Mouse (Mus musculus) heart, embryonic 12.5 days (tissue): Measurements from ENCODE around the gene Slc7a8. TPM values are rescaled to one million over a fixed set of nuclear protein-coding genes. Genes with fewer than 3 reads are reported as not detected.

Experiments used
- ATAC-seq: fragments of 200-750 bp; cut with Nextera tagmentation; 2 replicates; pipeline ENCODE4 v1.8.0; 2017; ENCODE audit warnings: moderate TSS enrichment, moderate library complexity; ENCODE audit not compliant: insufficient number of reproducible peaks, low FRiP score
- H3K27ac ChIP-seq: fragments of 300-500 bp; sonication (generic); 2 replicates; pipeline ENCODE4 v1.5.1; 2016; ENCODE audit warnings: mild to moderate bottlenecking, moderate library complexity; ENCODE audit not compliant: poor library complexity, severe bottlenecking
- H3K27me3 ChIP-seq: fragments of 300-500 bp; sonication (generic); replicated peaks from 2 replicates; pipeline ENCODE4 v1.6.1; 2016; ENCODE audit warnings: mild to moderate bottlenecking, moderate library complexity
- H3K36me3 ChIP-seq: fragments of 300-500 bp; sonication (generic); 2 replicates; pipeline ENCODE4 v1.6.1; 2016; ENCODE audit warnings: mild to moderate bottlenecking, moderate library complexity
- H3K4me1 ChIP-seq: fragments of 300-500 bp; sonication (generic); replicated peaks from 2 replicates; pipeline ENCODE4 v1.6.1; 2016; ENCODE audit warnings: mild to moderate bottlenecking
- H3K4me2 ChIP-seq: fragments of 300-500 bp; sonication (generic); 2 replicates; pipeline ENCODE4 v1.6.1; 2016; ENCODE audit warnings: mild to moderate bottlenecking, moderate library complexity
- H3K4me3 ChIP-seq: fragments of 300-500 bp; sonication (generic); 2 replicates; pipeline ENCODE4 v1.5.1; 2016; ENCODE audit warnings: mild to moderate bottlenecking
- H3K9ac ChIP-seq: fragments of 300-500 bp; sonication (generic); 2 replicates; pipeline ENCODE4 v1.6.1; 2016; ENCODE audit warnings: mild to moderate bottlenecking, moderate library complexity
- H3K9me3 ChIP-seq: fragments of 300-500 bp; sonication (generic); replicated peaks from 2 replicates; pipeline ENCODE4 v1.6.1; 2016; ENCODE audit warnings: mild to moderate bottlenecking, moderate library complexity
- WGBS: fragments of 180-500 bp; shearing (Covaris S2); methylation state at CpG from one replicate; pipeline ENCODE4 v1.1.7; 2016; 5-methylcytosine and 5-hydroxymethylcytosine counted together
- polyA plus RNA-seq: library from polyadenylated mRNA; unstranded; fragments of >200 nt; fragmentation: Nextera tagmentation; extraction: Ambion mirVana; gene quantifications from 2 replicates; pipeline ENCODE4 v1.2.1, GENCODE M21; 2016

Slc7a8 gene
- polyA plus RNA-seq, 1 experiment from 2014 or later, result 4.4 TPM

GRCm38 (mm10) chr14:54753986-54754601 lies 27.7 kb downstream of the Slc7a8 start:
- H3K27me3 ChIP-seq, result no peaks in the 10 kb centered on the region
- H3K4me2 ChIP-seq, result no peak overlapping the region
- no peak for ATAC-seq

GRCm38 (mm10) chr14:54752938-54753337 lies 28.8 kb downstream of the Slc7a8 start:
- H3K4me3 ChIP-seq, result no peak overlapping the region
- ATAC-seq, result no peak
- H3K9me3 ChIP-seq, result no peaks in the 10 kb centered on the region
- WGBS, result 73% methylated on average over 6 of the region's 6 CpGs
- H3K4me2 ChIP-seq, result no peak overlapping the region
- H3K27me3 ChIP-seq, result no peaks in the 10 kb centered on the region
- no peak overlapping the region for H3K9ac ChIP-seq
- peaks cover 6% of the 10 kb centered on the region; the same call in 1 of the 2 replicates for H3K4me1 ChIP-seq
- no peak overlapping the region for H3K27ac ChIP-seq
- H3K36me3 ChIP-seq, result no peaks in the 10 kb centered on the region

More at GRCm38 (mm10) chr14:54753986-54754601, 27.7 kb downstream of the Slc7a8 start:
- Histone ChIP-seq H3K9ac (no peak overlapping the region), H3K4me1 (no peaks in the 10 kb centered on the region), H3K27ac (no peak overlapping the region), H3K9me3 (no peaks in the 10 kb centered on the region), H3K36me3 (no peaks in the 10 kb centered on the region), H3K4me3 (no peak overlapping the region)
- WGBS, result 78% methylated on average over 14 of the region's 14 CpGs

- no peak overlapping the region for H3K9ac ChIP-seq
- ATAC-seq, result no peak
Observed at GRCm38 (mm10) chr14:54751768-54752167, 30.0 kb downstream of the Slc7a8 start.

GRCm38 (mm10) chr14:54749238-54749637 lies 32.5 kb downstream of the Slc7a8 start:
- no peaks in the 10 kb centered on the region for H3K9me3 ChIP-seq
- no peaks in the 10 kb centered on the region for H3K27me3 ChIP-seq
- H3K36me3 ChIP-seq, result no peaks in the 10 kb centered on the region
- H3K4me1 ChIP-seq, result peaks cover 21% of the 10 kb centered on the region
- 68% methylated on average over 4 of the region's 4 CpGs for WGBS
- H3K27ac ChIP-seq, result no peak overlapping the region
- no peak for ATAC-seq
- H3K9ac ChIP-seq, result no peak overlapping the region
- H3K4me3 ChIP-seq, result no peak overlapping the region
- no peak overlapping the region for H3K4me2 ChIP-seq

More at GRCm38 (mm10) chr14:54751768-54752167, 30.0 kb downstream of the Slc7a8 start:
- no peak overlapping the region for H3K4me3 ChIP-seq
- no peaks in the 10 kb centered on the region for H3K27me3 ChIP-seq
- no peaks in the 10 kb centered on the region for H3K36me3 ChIP-seq
- WGBS, result 70% methylated on average over 1 of the region's 1 CpGs
- no peaks in the 10 kb centered on the region for H3K9me3 ChIP-seq
- no peak overlapping the region for H3K4me2 ChIP-seq
- peaks cover 6% of the 10 kb centered on the region; the same call in 1 of the 2 replicates for H3K4me1 ChIP-seq
- H3K27ac ChIP-seq, result no peak overlapping the region

GRCm38 (mm10) chr14:54747942-54748917 lies 33.5 kb downstream of the Slc7a8 start:
- no peak overlapping the region for H3K4me3 ChIP-seq
- no peaks in the 10 kb centered on the region for H3K27me3 ChIP-seq
- no peaks in the 10 kb centered on the region for H3K36me3 ChIP-seq
- H3K4me2 ChIP-seq, result no peak overlapping the region
- 69% methylated on average over 16 of the region's 16 CpGs for WGBS
- ATAC-seq, result 0 out of 2 replicates have a peak, but pooled peaks have one; percentile 51
- H3K27ac ChIP-seq, result no peak overlapping the region
- no peak overlapping the region for H3K9ac ChIP-seq
- peaks cover 23% of the 10 kb centered on the region for H3K4me1 ChIP-seq
- H3K9me3 ChIP-seq, result no peaks in the 10 kb centered on the region

- Histone ChIP-seq H3K27ac (no peak overlapping the region), H3K9ac (no peak overlapping the region), H3K9me3 (no peaks in the 10 kb centered on the region), H3K36me3 (no peaks in the 10 kb centered on the region), H3K4me3 (no peak overlapping the region), H3K27me3 (no peaks in the 10 kb centered on the region), H3K4me1 (peaks cover 36% of the 10 kb centered on the region), H3K4me2 (no peak overlapping the region)
- WGBS, result 37% methylated on average over 9 of the region's 9 CpGs
- ATAC-seq, result no peak
Observed at GRCm38 (mm10) chr14:54746038-54746437, 35.7 kb downstream of the Slc7a8 start.

- Histone ChIP-seq H3K9me3 (no peaks in the 10 kb centered on the region), H3K4me1 (peaks cover 36% of the 10 kb centered on the region), H3K4me3 (no peak overlapping the region), H3K27me3 (no peaks in the 10 kb centered on the region), H3K4me2 (no peak overlapping the region), H3K27ac (no peak overlapping the region), H3K9ac (no peak overlapping the region), H3K36me3 (no peaks in the 10 kb centered on the region)
- ATAC-seq, result no peak
- 46% methylated on average over 8 of the region's 8 CpGs for WGBS
Observed at GRCm38 (mm10) chr14:54744473-54744872, 37.3 kb downstream of the Slc7a8 start.

GRCm38 (mm10) chr14:54742375-54742774 lies 39.4 kb downstream of the Slc7a8 start:
- no peak for ATAC-seq
- Histone ChIP-seq H3K4me1 (peaks cover 32% of the 10 kb centered on the region), H3K36me3 (no peaks in the 10 kb centered on the region), H3K4me3 (no peak overlapping the region), H3K27ac (no peak overlapping the region), H3K9ac (no peak overlapping the region), H3K27me3 (no peaks in the 10 kb centered on the region), H3K4me2 (no peak overlapping the region), H3K9me3 (no peaks in the 10 kb centered on the region)
- 66% methylated on average over 2 of the region's 2 CpGs for WGBS

- WGBS, result 86% methylated on average over 6 of the region's 6 CpGs
Observed at GRCm38 (mm10) chr14:54741721-54742120, 40.0 kb downstream of the Slc7a8 start.

GRCm38 (mm10) chr14:54737634-54738033 lies 44.1 kb downstream of the Slc7a8 start:
- H3K4me1 ChIP-seq, result peaks cover 34% of the 10 kb centered on the region
- no peak overlapping the region for H3K27ac ChIP-seq
- 80% methylated on average over 10 of the region's 10 CpGs for WGBS
- no peaks in the 10 kb centered on the region for H3K27me3 ChIP-seq
- H3K9ac ChIP-seq, result no peak overlapping the region
- no peak overlapping the region for H3K4me2 ChIP-seq
- no peaks in the 10 kb centered on the region for H3K9me3 ChIP-seq
- H3K36me3 ChIP-seq, result no peaks in the 10 kb centered on the region
- no peak for ATAC-seq
- H3K4me3 ChIP-seq, result no peak overlapping the region

More at GRCm38 (mm10) chr14:54741721-54742120, 40.0 kb downstream of the Slc7a8 start:
- no peak for ATAC-seq
- H3K4me3 ChIP-seq, result no peak overlapping the region
- H3K36me3 ChIP-seq, result no peaks in the 10 kb centered on the region
- no peak overlapping the region for H3K4me2 ChIP-seq
- no peak overlapping the region for H3K9ac ChIP-seq
- no peaks in the 10 kb centered on the region for H3K27me3 ChIP-seq
- H3K9me3 ChIP-seq, result no peaks in the 10 kb centered on the region
- H3K27ac ChIP-seq, result no peak overlapping the region
- H3K4me1 ChIP-seq, result peaks cover 38% of the 10 kb centered on the region
